Comparison of ENCODE assay signal across 8 mouse cellular contexts in the genomic region with DNA sequence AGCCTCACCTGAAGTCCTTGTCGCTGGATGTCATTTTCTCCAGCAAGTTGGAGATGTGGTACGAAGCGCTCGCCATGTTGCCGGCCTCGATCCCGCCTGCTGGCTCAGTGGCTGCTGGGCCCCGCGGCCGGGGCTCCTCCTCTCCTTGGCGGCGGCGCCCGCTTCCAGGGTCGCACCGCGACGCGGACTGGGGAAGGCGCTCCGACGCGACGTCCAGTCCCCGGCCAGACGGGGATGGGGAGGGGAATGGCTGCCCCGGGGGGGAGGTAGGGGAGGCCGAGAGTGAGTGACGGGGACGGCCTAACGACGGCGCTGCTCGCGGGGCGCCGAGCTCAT. TPM values are rescaled to one million over a fixed set of nuclear protein-coding genes. Genes with fewer than 3 reads are reported as not detected.
DNase-seq lines count a peak whose midpoint lies in the region; ATAC-seq and TF ChIP-seq lines count a peak whose summit lies in the region.

No protein-coding gene starts in this region.

- H3K9me3 ChIP-seq in neural tube, embryonic 11.5 days (ENCODE audit: control insufficient read depth, low read length) = no peaks in the 10 kb centered on the region
- no peaks in the 10 kb centered on the region for H3K9me3 ChIP-seq in limb, embryonic 14.5 days (ENCODE audit: control insufficient read depth, low read length)
- no peaks in the 10 kb centered on the region for H3K9me3 ChIP-seq in stomach, embryonic 14.5 days (ENCODE audit: control insufficient read depth, low read depth, low read length)

- DNase-seq in cerebellum, postnatal 36 days = no peak
- no peak for DNase-seq in neural tube, embryonic 11.5 days (ENCODE audit: low spot score)
- DNase-seq in neural tube, embryonic 10.5 days (ENCODE audit: extremely low spot score, low spot score) = no peak
- no peak for DNase-seq in limb, embryonic 14.5 days (ENCODE audit: low spot score)
- DNase-seq in layer of hippocampus, postnatal 14 days (ENCODE audit: low spot score in 2 of 2) = no peak
- no peak for DNase-seq in left cerebral cortex, postnatal 14 days (ENCODE audit: low spot score in 2 of 2)

- ATAC-seq in cerebellum, adult (ENCODE audit: insufficient number of reproducible peaks, low FRiP score, low TSS enrichment) = peak; percentile 34; the same call in 1 of the 2 replicates
- ATAC-seq in neural tube, embryonic 11.5 days (ENCODE audit: insufficient read depth, low FRiP score, low TSS enrichment) = no peak; the same call in 1 of the 2 replicates
- peak; percentile 59 for ATAC-seq in limb, embryonic 14.5 days (ENCODE audit: low FRiP score, low read depth)
- peak; percentile 53; the same call in 1 of the 2 replicates for ATAC-seq in stomach, embryonic 14.5 days (ENCODE audit: insufficient number of reproducible peaks, insufficient read depth, low FRiP score, low read depth)

- intact Hi-C loops in left cerebral cortex, postnatal 14 days (cut with DNase I) = no loop called here

- no peaks in the 10 kb centered on the region for H3K27me3 ChIP-seq in neural tube, embryonic 11.5 days (ENCODE audit: control insufficient read depth, insufficient read depth, low read length)
- H3K27me3 ChIP-seq in limb, embryonic 14.5 days (ENCODE audit: control insufficient read depth, insufficient read depth, low read length) = no peaks in the 10 kb centered on the region
- H3K27me3 ChIP-seq in stomach, embryonic 14.5 days (ENCODE audit: control insufficient read depth, insufficient read depth, low read length) = no peaks in the 10 kb centered on the region

- peaks cover 6% of the 10 kb centered on the region; the same call in 1 of the 2 replicates for H3K36me3 ChIP-seq in neural tube, embryonic 11.5 days (ENCODE audit: control insufficient read depth, insufficient read depth, low read length)
- peaks cover 5% of the 10 kb centered on the region for H3K36me3 ChIP-seq in limb, embryonic 14.5 days (ENCODE audit: control insufficient read depth, insufficient read depth, low read length)
- 0 out of 2 replicates have a peak, but pooled peaks cover 3% of the 10 kb centered on the region for H3K36me3 ChIP-seq in stomach, embryonic 14.5 days (ENCODE audit: control insufficient read depth, insufficient read depth, low read length)

- H3K27ac ChIP-seq in neural tube, embryonic 11.5 days (ENCODE audit: low read depth, low read length) = peak overlapping the region; percentile 96
- H3K27ac ChIP-seq in limb, embryonic 14.5 days (replicated peaks; ENCODE audit: low read depth, low read length) = peak overlapping the region; percentile 99
- H3K27ac ChIP-seq in stomach, embryonic 14.5 days (ENCODE audit: low read length) = peak overlapping the region; percentile 99

- H3K4me3 ChIP-seq in neural tube, embryonic 11.5 days (ENCODE audit: low read depth, low read length) = peak overlapping the region; percentile 98
- peak overlapping the region; percentile 98 for H3K4me3 ChIP-seq in limb, embryonic 14.5 days (replicated peaks; ENCODE audit: low read length)
- H3K4me3 ChIP-seq in stomach, embryonic 14.5 days (ENCODE audit: low read depth, low read length) = peak overlapping the region; percentile 99

- H3K4me1 ChIP-seq in neural tube, embryonic 11.5 days (ENCODE audit: control insufficient read depth, insufficient read depth, low read length) = peaks cover 8% of the 10 kb centered on the region
- H3K4me1 ChIP-seq in limb, embryonic 14.5 days (ENCODE audit: control insufficient read depth, insufficient read depth, low read length) = peaks cover 16% of the 10 kb centered on the region
- H3K4me1 ChIP-seq in stomach, embryonic 14.5 days (ENCODE audit: control insufficient read depth, insufficient read depth, low read length) = peaks cover 15% of the 10 kb centered on the region

- WGBS in neural tube, embryonic 11.5 days = 0% methylated on average over 26 of the region's 37 CpGs
- WGBS in limb, embryonic 14.5 days = under 1% methylated on average over 22 of the region's 37 CpGs
- 0% methylated on average over 30 of the region's 37 CpGs for WGBS in stomach, embryonic 14.5 days

- peak overlapping the region; percentile 99 for H3K9ac ChIP-seq in neural tube, embryonic 11.5 days (ENCODE audit: low read length)
- H3K9ac ChIP-seq in limb, embryonic 14.5 days (ENCODE audit: low read depth, low read length, severe bottlenecking) = peak overlapping the region; percentile 98
- H3K9ac ChIP-seq in stomach, embryonic 14.5 days (replicated peaks; ENCODE audit: low read depth, low read length) = peak overlapping the region; percentile 84

- TF ChIP-seq POLR2A in limb, embryonic 14.5 days (IDR thresholded peaks at IDR 0.05; ENCODE audit: borderline replicate concordance, extremely low read depth, insufficient read depth, insufficient read length) = peak; percentile 78; the same call in 1 of the 2 replicates

- H3K4me2 ChIP-seq in neural tube, embryonic 11.5 days (ENCODE audit: low read depth) = peak overlapping the region; percentile 86
- peak overlapping the region; percentile 82 for H3K4me2 ChIP-seq in limb, embryonic 14.5 days (replicated peaks; ENCODE audit: low read depth, low read length, severe bottlenecking)
- peak overlapping the region; percentile 89; the same call in 1 of the 2 replicates for H3K4me2 ChIP-seq in stomach, embryonic 14.5 days (replicated peaks; ENCODE audit: low read depth, low read length)

RNA-seq across cellular contexts. Expression of a gene that starts 0.3 kb away (rescaled TPM):
- polyA plus RNA-seq in neural tube, embryonic 11.5 days (2014; fragmentation: Nextera tagmentation; extraction: Ambion mirVana) = 130 and 131 TPM in 2 replicates
- polyA plus RNA-seq in limb, embryonic 14.5 days (2012; rRNA removed) = 54.9 and 80.2 TPM in 2 replicates
- polyA plus RNA-seq in limb, embryonic 14.5 days (2014; fragmentation: Nextera tagmentation; extraction: Ambion mirVana) = 87.2 and 101 TPM in 2 replicates
- 79.5 and 80.4 TPM in 2 replicates for polyA plus RNA-seq in stomach, embryonic 14.5 days (2014; fragmentation: Nextera tagmentation; extraction: Ambion mirVana)
- total RNA-seq in layer of hippocampus, postnatal 14 days (2021) = 100 to 1,000 TPM; 136 to 141 TPM
- 100 to 1,000 TPM; 140 to 147 TPM for total RNA-seq in left cerebral cortex, postnatal 14 days (2021)
